Mouse (Mus musculus): Measurements from ENCODE around the gene Slpi.

DNA sequence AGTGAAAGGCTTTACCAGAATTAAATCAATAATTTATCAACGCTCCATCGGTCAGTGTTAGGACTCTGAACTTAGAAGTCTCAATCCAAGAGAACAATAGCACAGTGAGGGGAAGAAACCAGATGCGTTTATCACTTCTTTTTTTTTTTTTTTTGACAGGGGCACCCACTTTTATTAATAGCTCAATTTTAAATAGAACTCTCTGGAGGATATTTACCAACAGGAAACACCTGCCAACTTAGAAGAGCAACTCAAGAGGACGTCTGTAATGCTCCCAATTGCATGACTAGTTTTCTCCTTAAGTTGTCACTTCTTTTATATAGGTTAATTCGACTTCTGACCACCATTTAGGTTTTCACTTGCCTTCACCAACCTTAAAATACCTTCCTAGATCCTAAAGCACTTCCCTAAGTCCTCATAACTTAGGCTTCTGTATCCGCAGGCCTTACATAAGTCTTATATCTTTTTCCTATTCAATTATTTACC lies 20.2 kb downstream of the Slpi start:
- TF ChIP-seq CTCF (IDR thresholded peaks at IDR 0.05; ENCODE audit: low read depth, low read length) = no peak
- no peak for TF ChIP-seq GATA1 (IDR thresholded peaks at IDR 0.05; ENCODE audit: borderline replicate concordance, low read length)
- no peak for TF ChIP-seq POLR2AphosphoS5 (IDR thresholded peaks at IDR 0.05; ENCODE audit: insufficient replicate concordance, low read depth, low read length)
- TF ChIP-seq GATA2 (IDR thresholded peaks at IDR 0.05; ENCODE audit: borderline replicate concordance, low read depth, low read length) = no peak
- no peak for TF ChIP-seq TAL1 (conservative IDR thresholded peaks at IDR 0.05; ENCODE audit: low read depth, low read length)

All from G1E (cell line).